Mouse (Mus musculus) MN1 (cell line): ENCODE data around the gene Slc25a13.

ENCODE experiments used
- DNase-seq: peaks from one replicate; pipeline ENCODE4 v3.0.0-alpha.2; 2016; ENCODE audit warnings: low spot score

The Slc25a13 gene

GRCm38 (mm10) chr6:6027664-6028063 lies 189.3 kb downstream of the Slc25a13 start:
- DNase-seq = no peak

- DNase-seq = no peak
These were observed 193.0 kb downstream of the Slc25a13 start for GRCm38 (mm10) chr6:6023976-6024375.

DNA sequence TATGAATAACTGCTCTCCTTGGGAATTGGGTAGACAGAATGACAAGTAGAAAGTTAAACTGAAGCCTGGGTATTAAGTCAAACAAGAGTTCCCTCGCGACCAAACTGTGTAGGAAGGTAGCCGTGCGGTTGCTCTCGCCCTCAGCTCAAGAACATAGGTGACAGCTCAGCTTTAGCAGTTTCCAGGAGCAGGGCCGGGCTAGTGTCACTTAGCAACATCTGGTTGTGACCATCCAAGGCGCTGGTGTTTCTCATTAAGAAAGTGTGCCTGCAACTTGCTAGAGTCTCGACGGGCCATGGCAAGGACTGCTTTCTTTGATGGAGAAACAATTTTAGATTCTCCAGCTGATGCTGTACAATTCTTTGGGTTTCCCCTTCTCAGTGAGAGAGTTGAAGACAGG lies 200.0 kb downstream of the Slc25a13 start:
- DNase-seq = no peak

DNA sequence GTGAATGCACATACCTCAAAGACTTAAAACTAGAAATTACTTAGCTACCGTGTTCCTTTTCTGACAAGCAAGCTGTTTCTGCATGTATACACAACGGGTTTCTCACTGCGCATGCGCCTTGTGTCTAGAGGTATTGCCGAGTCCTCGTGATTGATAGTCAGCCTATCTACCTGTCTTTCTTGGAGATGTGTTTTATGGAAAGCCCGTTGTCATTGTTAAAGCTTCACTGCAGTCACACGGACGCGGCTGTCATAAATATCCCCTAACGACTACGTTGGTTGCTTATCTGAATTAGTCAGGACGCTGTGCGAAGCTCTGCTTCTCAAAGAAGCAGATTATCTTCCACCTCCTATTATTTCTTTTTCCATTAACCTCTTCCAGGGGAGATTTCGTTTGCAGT lies 201.4 kb downstream of the Slc25a13 start:
- no peak for DNase-seq

DNA sequence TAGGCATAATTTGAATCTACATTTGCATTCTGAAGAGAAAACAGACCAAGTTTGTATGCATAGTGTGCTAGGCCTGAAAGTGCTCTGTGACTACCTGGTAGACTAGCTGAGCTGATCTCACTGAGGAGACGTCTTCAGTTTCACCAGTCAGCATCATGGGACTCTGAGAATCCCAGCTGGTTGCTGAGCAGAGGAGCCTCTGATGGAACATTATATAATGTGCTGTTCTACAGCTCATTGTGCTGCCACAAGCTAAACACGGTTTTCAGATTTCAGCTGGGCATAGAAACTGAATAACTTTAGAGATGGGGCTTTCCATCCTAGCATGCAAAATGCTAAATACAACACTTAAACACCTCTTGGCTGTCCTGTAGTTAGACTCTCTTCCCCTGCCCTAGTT lies 205.6 kb downstream of the Slc25a13 start:
- DNase-seq = no peak

GRCm38 (mm10) chr6:6005762-6006431 lies 211.1 kb downstream of the Slc25a13 start:
- peak; percentile 8 for DNase-seq

DNA sequence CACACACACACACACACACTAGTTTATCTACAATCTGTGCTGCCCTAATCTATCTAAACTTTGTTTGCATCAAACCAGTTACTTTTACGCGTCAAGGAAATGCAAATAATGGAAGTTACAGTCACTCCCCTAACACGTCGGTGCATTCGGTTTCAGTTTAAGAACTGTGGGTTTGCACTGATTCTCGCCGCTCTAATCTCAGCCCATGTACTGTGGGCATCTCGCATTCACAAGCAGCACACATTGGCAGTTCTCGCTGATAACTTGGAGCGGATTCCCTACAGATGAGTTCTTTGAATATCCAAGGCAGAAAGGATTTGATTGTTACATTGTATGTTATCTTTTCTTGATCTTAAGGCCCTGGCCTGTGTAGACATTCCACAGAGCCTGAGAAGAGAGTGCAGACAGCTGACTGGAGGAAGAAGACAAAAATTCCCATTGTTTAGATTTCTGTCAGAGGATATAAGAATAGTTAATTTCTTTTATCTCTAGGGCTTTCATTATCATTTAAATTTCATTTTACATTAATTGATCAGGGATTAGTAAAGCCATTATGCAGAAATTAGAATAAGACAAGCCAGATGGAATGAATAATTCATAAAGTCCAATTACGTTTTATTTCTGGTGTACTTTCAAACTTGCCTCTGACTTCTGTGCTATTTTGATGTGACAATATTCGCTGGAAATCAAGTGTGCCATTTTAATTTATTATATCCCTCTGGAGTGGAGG lies 212.1 kb downstream of the Slc25a13 start:
- DNase-seq = no peak

DNA sequence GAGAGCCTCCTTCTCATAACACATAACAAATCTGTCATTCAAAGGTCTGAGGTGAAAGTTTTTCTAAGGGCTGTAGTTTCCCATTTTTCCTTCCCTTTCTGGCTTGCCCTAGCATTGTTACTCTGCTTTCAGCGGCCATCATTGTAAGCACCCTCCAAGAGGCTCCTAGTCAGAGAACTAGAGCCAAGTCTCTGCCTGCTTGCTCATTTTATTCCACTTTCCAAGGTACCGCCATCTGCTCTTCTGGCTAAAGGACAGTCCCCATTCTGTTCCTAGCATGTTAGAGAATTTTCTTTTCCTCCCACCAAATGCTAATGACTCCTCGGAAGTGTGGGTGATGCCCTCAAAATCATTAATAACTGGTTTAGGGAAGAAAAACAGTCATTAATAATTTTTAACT lies 214.9 kb downstream of the Slc25a13 start:
- no peak for DNase-seq

DNA sequence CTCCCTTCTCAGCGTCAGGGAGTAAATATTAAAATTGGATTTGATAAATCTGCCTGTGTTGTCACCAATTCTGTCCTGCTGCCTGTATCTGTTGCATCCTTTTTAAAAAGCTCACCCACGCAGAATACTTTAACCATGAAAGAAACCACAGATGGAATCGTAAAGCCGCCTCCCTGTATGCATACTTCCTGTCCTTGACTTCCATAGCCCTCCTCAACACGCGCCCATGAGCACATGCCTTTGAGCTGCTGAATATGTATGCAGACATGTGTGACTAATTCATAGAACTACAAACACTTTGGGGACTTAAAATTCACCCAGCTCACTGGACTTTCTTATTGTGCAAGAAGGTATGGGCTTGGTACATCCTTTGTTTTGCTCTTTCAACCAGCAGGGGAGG lies 219.4 kb downstream of the Slc25a13 start:
- DNase-seq = no peak

- DNase-seq = no peak
These were observed 223.9 kb downstream of the Slc25a13 start for GRCm38 (mm10) chr6:5993056-5993455.

DNA sequence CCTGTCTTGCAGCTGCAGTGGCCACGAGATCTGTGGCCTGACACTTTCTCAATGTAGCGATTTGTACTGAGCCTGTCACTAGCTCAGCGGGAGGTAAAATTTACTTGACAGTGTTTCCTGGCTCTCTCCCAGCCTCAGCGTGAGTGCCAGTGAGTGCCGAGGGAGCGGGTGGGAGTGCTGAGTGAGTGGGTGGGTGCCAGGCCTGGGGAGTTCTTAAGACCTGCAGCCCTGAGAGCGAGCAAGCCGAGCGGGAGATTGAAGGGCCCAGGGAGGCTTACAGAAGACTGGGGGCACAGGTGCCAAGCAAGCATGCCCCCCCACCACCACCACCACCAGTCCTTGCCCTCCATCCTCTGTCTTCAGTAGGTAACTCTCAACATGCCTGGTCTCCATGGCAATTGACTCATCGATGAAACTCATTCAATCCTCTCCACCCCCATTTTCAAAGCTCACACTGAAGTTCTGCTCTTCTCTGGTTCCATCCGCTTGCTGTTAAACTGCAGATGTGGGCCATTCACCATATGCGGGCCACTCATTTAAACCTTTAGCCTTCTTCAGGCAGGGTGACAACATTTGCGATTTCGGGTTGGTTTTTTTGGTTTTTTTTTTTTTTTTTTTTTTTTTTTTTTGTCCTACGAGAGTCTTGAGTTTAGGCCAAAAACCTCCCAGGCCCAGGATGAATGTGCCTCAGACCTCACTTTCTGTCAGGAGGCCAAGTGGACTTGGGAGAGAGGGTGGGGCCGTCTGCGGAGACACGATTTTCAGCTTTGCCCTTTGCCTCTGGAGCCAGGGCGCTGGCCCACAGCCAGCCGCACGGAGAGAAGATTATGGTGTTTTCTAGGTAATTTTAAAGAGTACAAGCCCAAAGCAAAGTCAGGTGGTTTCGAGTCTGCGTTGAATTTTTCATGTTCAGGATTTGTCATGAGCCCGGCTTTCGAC lies 224.9 kb downstream of the Slc25a13 start:
- DNase-seq = no peak

- DNase-seq = no peak
These were observed 225.7 kb downstream of the Slc25a13 start for GRCm38 (mm10) chr6:5991243-5991642.
